ENCODE assay signal across 10 mouse cellular contexts in genomic region chr14:55189351-55189769, GRCm38 (mm10). TPM values are rescaled to one million over a fixed set of nuclear protein-coding genes. Genes with fewer than 3 reads are reported as not detected.
A peak's percentile ranks its signal among the peaks of the same experiment; 100 is the strongest.
DNase-seq lines count a peak whose midpoint lies in the region; ATAC-seq lines count a peak whose summit lies in the region.
"Had no signal": no experiment of that assay in that cellular context is flagged by ENCODE, and none has a peak within 500 bp of the region (broad histone marks: within the 10 kb centered on the region; RNA-seq: fewer than 3 reads in every experiment).

No protein-coding gene starts in this region.

- H3K36me3 ChIP-seq in forebrain, embryonic 11.5 days (ENCODE audit: control insufficient read depth, insufficient read depth, low read length): no peaks in the 10 kb centered on the region
- H3K36me3 ChIP-seq in midbrain, embryonic 15.5 days (replicated peaks): no peaks in the 10 kb centered on the region
- H3K36me3 ChIP-seq in liver, embryonic 11.5 days (ENCODE audit: control insufficient read depth, insufficient read depth, low read length): no peaks in the 10 kb centered on the region

- no peaks in the 10 kb centered on the region for H3K9me3 ChIP-seq in forebrain, embryonic 11.5 days (ENCODE audit: control insufficient read depth, low read length)
- H3K9me3 ChIP-seq in midbrain, embryonic 15.5 days: no peaks in the 10 kb centered on the region
- no peaks in the 10 kb centered on the region for H3K9me3 ChIP-seq in liver, embryonic 11.5 days (ENCODE audit: control insufficient read depth, low read length)

- no peak overlapping the region for H3K27ac ChIP-seq in forebrain, embryonic 11.5 days (ENCODE audit: low read depth, low read length)
- H3K27ac ChIP-seq in midbrain, embryonic 15.5 days: peak overlapping the region; percentile 74
- no peak overlapping the region for H3K27ac ChIP-seq in liver, embryonic 11.5 days (ENCODE audit: low read depth, low read length)
- H3K27ac ChIP-seq: macrophage had no signal

- no peak overlapping the region for H3K9ac ChIP-seq in forebrain, embryonic 11.5 days (ENCODE audit: low read length)
- H3K9ac ChIP-seq in midbrain, embryonic 15.5 days: no peak overlapping the region
- H3K9ac ChIP-seq in liver, embryonic 11.5 days (ENCODE audit: low read depth, low read length): no peak overlapping the region

- 14% methylated on average over 9 of the region's 9 CpGs for WGBS in forebrain, embryonic 11.5 days
- WGBS in midbrain, embryonic 15.5 days: 4% methylated on average over 9 of the region's 9 CpGs
- WGBS in liver, embryonic 11.5 days: 46% methylated on average over 9 of the region's 9 CpGs

- peak overlapping the region; percentile 13; the same call in 1 of the 2 replicates for H3K4me2 ChIP-seq in forebrain, embryonic 11.5 days (ENCODE audit: low read depth, low read length, severe bottlenecking)
- peak overlapping the region; percentile 31; the same call in 1 of the 2 replicates for H3K4me2 ChIP-seq in midbrain, embryonic 15.5 days
- no peak overlapping the region for H3K4me2 ChIP-seq in liver, embryonic 11.5 days

- H3K4me3 ChIP-seq in forebrain, embryonic 11.5 days (ENCODE audit: low read depth, low read length): no peak overlapping the region
- H3K4me3 ChIP-seq in midbrain, embryonic 15.5 days: no peak overlapping the region
- H3K4me3 ChIP-seq in liver, embryonic 11.5 days (ENCODE audit: low read depth, low read length): no peak overlapping the region

- peaks cover 3% of the 10 kb centered on the region; the same call in 1 of the 2 replicates for H3K4me1 ChIP-seq in forebrain, embryonic 11.5 days (replicated peaks; ENCODE audit: control insufficient read depth, insufficient read depth, low read length)
- peaks cover 24% of the 10 kb centered on the region for H3K4me1 ChIP-seq in midbrain, embryonic 15.5 days
- no peaks in the 10 kb centered on the region for H3K4me1 ChIP-seq in liver, embryonic 11.5 days (replicated peaks; ENCODE audit: control insufficient read depth, insufficient read depth, low read length)

- DNase-seq in embryo, embryonic 10.5 days (ENCODE audit: low spot score): peak; percentile 45
- peak; percentile 70 for DNase-seq in forebrain, embryonic 11.5 days (ENCODE audit: low spot score)
- peak; percentile 74 to 83 for DNase-seq in layer of hippocampus, adult 8-10 months (ENCODE audit: low spot score in 2 of 2)
- no peak for DNase-seq in natural killer cell, adult 2 months (ENCODE audit: low spot score in 2 of 2)
- DNase-seq in adrenal gland, adult 8-10 months: no peak
- DNase-seq in liver, embryonic 11.5 days (ENCODE audit: low spot score): no peak

- no peaks in the 10 kb centered on the region for H3K27me3 ChIP-seq in forebrain, embryonic 11.5 days (ENCODE audit: control insufficient read depth, insufficient read depth, low read length)
- H3K27me3 ChIP-seq in midbrain, embryonic 15.5 days (replicated peaks): no peaks in the 10 kb centered on the region
- H3K27me3 ChIP-seq in liver, embryonic 11.5 days (replicated peaks; ENCODE audit: control insufficient read depth, insufficient read depth, low read length): 0 out of 2 replicates have a peak, but pooled peaks cover 2% of the 10 kb centered on the region

- ATAC-seq in forebrain, embryonic 11.5 days (replicated peaks; ENCODE audit: low FRiP score): peak; percentile 75
- peak; percentile 96 for ATAC-seq in midbrain, embryonic 15.5 days (replicated peaks)
- no peak for ATAC-seq in erythroid progenitor cell, adult 5-6 weeks (replicated peaks; ENCODE audit: low FRiP score, poor library complexity, severe bottlenecking)
- ATAC-seq in liver, embryonic 11.5 days (replicated peaks; ENCODE audit: low FRiP score): no peak

RNA-seq across cellular contexts. Expression of gene Dhrs2, which starts 32.4 kb away (rescaled TPM):
- not detected in 2 replicates for polyA plus RNA-seq in forebrain, embryonic 11.5 days (2014; fragmentation: Nextera tagmentation; extraction: Ambion mirVana)
- total RNA-seq in layer of hippocampus, adult 8-10 months (2022): not detected
- polyA plus RNA-seq in midbrain, embryonic 15.5 days (2015; fragmentation: Nextera tagmentation; extraction: Ambion mirVana): 0.80 and 0.93 TPM in 2 replicates
- not detected in 2 replicates for total RNA-seq in erythroid progenitor cell, adult 5-6 weeks (2015; ENCODE audit: low replicate concordance)
- not detected in 2 replicates for total RNA-seq in erythroid progenitor cell, adult 5-6 weeks (2017; ENCODE audit: low replicate concordance)
- total RNA-seq in adrenal gland, adult 8-10 months (2022): not detected
- 0.22 TPM in 1 of 2 replicates, not detected in the other for polyA plus RNA-seq in liver, embryonic 11.5 days (2014; fragmentation: Nextera tagmentation; extraction: Ambion mirVana)
- polyA plus RNA-seq: gonadal fat pad, adult 2 months; macrophage had no signal

Comparison
In these comparisons a context has a peak if more than half of its experiments do, and no peak if none do; other contexts are left out.
1. DNase-seq: peak in embryo, embryonic 10.5 days (single experiment), forebrain, embryonic 11.5 days (single experiment) and layer of hippocampus, adult 8-10 months (2 of 2); none in natural killer cell, adult 2 months (0 of 2), adrenal gland, adult 8-10 months (single experiment) and liver, embryonic 11.5 days (single experiment).
2. ATAC-seq: peak in forebrain, embryonic 11.5 days (single experiment) and midbrain, embryonic 15.5 days (single experiment); none in erythroid progenitor cell, adult 5-6 weeks (single experiment) and liver, embryonic 11.5 days (single experiment).